Mouse (Mus musculus) thymus, adult 2 months (tissue): ENCODE results near the gene Ptcd3.

Experiments
- CTCF ChIP-seq: fragments of 200-500 bp; IDR thresholded peaks from 2 replicates; pipeline ENCODE4 v1.5.1; 2012; ENCODE audit warnings: mild to moderate bottlenecking, control low read depth, low read length, moderate library complexity, borderline replicate concordance; ENCODE audit not compliant: control insufficient read depth, poor library complexity, insufficient read depth; ENCODE audit errors: extremely low read depth
- POLR2A ChIP-seq: fragments of 200-500 bp; IDR thresholded peaks from 2 replicates; pipeline ENCODE4 v1.6.1; 2012; ENCODE audit warnings: mild to moderate bottlenecking, low read length, control low read depth, moderate library complexity; ENCODE audit not compliant: control insufficient read depth, poor library complexity, insufficient read depth; ENCODE audit errors: extremely low read depth

GRCm38 (mm10) chr6:71950592-71950991 is 42.0 kb upstream of the Ptcd3 start:
- no peak for TF ChIP-seq CTCF
- no peak for TF ChIP-seq POLR2A
